8 mouse cellular contexts compared by ENCODE assay signal in genomic region chr9:21239465-21239848, GRCm38 (mm10). TPM values are rescaled to one million over a fixed set of nuclear protein-coding genes. Genes with fewer than 3 reads are reported as not detected.
DNase-seq lines count a peak whose midpoint lies in the region; ATAC-seq and TF ChIP-seq lines count a peak whose summit lies in the region.

No protein-coding gene starts in this region.

- peak overlapping the region; percentile 75 for H3K4me2 ChIP-seq in limb, embryonic 11.5 days (ENCODE audit: low read depth, severe bottlenecking)

- 25% methylated on average over 4 of the region's 4 CpGs for WGBS in cerebellum, adult 2 months
- WGBS in limb, embryonic 11.5 days: 37% methylated on average over 4 of the region's 4 CpGs

- peaks cover 23% of the 10 kb centered on the region for H3K36me3 ChIP-seq in megakaryocyte, embryonic 14.5 days (replicated peaks; ENCODE audit: low read length)
- H3K36me3 ChIP-seq in limb, embryonic 11.5 days (ENCODE audit: control insufficient read depth, insufficient read depth, low read length): no peaks in the 10 kb centered on the region
- H3K36me3 ChIP-seq in splenic B cell, adult 2 months (ENCODE audit: control insufficient read depth, insufficient read depth, low read length, poor library complexity, severe bottlenecking): no peaks in the 10 kb centered on the region

- H3K27ac ChIP-seq in cerebellum, adult 2 months (ENCODE audit: insufficient read depth, low read length): peak overlapping the region; percentile 98; the same call in 1 of the 2 replicates
- no peak overlapping the region for H3K27ac ChIP-seq in limb, embryonic 11.5 days (replicated peaks; ENCODE audit: low read depth, low read length)

- ATAC-seq in megakaryocyte, adult 5-6 weeks (ENCODE audit: poor library complexity, severe bottlenecking): no peak
- no peak for ATAC-seq in limb, embryonic 11.5 days (ENCODE audit: insufficient number of reproducible peaks, low FRiP score, low TSS enrichment, low read depth)

- no peaks in the 10 kb centered on the region for H3K27me3 ChIP-seq in cerebellum, adult 2 months (ENCODE audit: control insufficient read depth, insufficient read depth, low read length)
- H3K27me3 ChIP-seq in megakaryocyte, embryonic 14.5 days (replicated peaks): peaks cover 25% of the 10 kb centered on the region
- peaks cover 22% of the 10 kb centered on the region for H3K27me3 ChIP-seq in limb, embryonic 11.5 days (ENCODE audit: control insufficient read depth, insufficient read depth, low read length)
- H3K27me3 ChIP-seq in splenic B cell, adult 2 months (ENCODE audit: control insufficient read depth, insufficient read depth, low read length, poor library complexity, severe bottlenecking): no peaks in the 10 kb centered on the region; the same call in 1 of the 2 replicates

- TF ChIP-seq POLR2A in cerebellum, adult 2 months (IDR thresholded peaks at IDR 0.05; ENCODE audit: borderline replicate concordance, insufficient read depth, low read length): no peak

- peaks cover 12% of the 10 kb centered on the region; the same call in 1 of the 2 replicates for H3K9me3 ChIP-seq in megakaryocyte, embryonic 14.5 days
- H3K9me3 ChIP-seq in limb, embryonic 11.5 days (ENCODE audit: control insufficient read depth, low read length): no peaks in the 10 kb centered on the region

- intact Hi-C loops in gastrocnemius, postnatal 36 days (cut with DNase I): loop anchor here (2.0 kb wide), 1 partner anchor 25 kb away; the partner anchor contains the start of gene Atg4d

- DNase-seq in cerebellum, adult 2 months: no peak
- no peak for DNase-seq in cerebellum, adult 8-10 months
- DNase-seq in limb, embryonic 11.5 days (ENCODE audit: low spot score): no peak
- DNase-seq in splenic B cell, adult 2 months (ENCODE audit: low read depth, low spot score): peak; percentile 44
- DNase-seq in gastrocnemius, postnatal 36 days: no peak
- no peak for DNase-seq in kidney, postnatal 10 days

- H3K9ac ChIP-seq in limb, embryonic 11.5 days (ENCODE audit: low read length): peak overlapping the region; percentile 97; the same call in 1 of the 2 replicates

- H3K4me1 ChIP-seq in cerebellum, adult 2 months (ENCODE audit: control insufficient read depth, insufficient read depth, low read length): peaks cover 18% of the 10 kb centered on the region
- peaks cover 68% of the 10 kb centered on the region for H3K4me1 ChIP-seq in megakaryocyte, embryonic 14.5 days
- peaks cover 16% of the 10 kb centered on the region for H3K4me1 ChIP-seq in limb, embryonic 11.5 days (ENCODE audit: control insufficient read depth, insufficient read depth, low read length)

- H3K4me3 ChIP-seq in cerebellum, adult 2 months (replicated peaks; ENCODE audit: insufficient read depth, low read depth, low read length): peak overlapping the region; percentile 82
- peak overlapping the region; percentile 98 for H3K4me3 ChIP-seq in megakaryocyte, embryonic 14.5 days (replicated peaks)
- peak overlapping the region; percentile 92 for H3K4me3 ChIP-seq in limb, embryonic 11.5 days (ENCODE audit: low read depth, low read length)

- no peak for TF ChIP-seq CTCF in cerebellum, adult 2 months (IDR thresholded peaks at IDR 0.05; ENCODE audit: borderline replicate concordance, insufficient read depth, low read depth, low read length)

RNA-seq across cellular contexts. Expression of gene Keap1, which starts 0.3 kb away (rescaled TPM):
- polyA plus RNA-seq in cerebellum, adult 2 months (2012; rRNA removed): 60.5 and 63.1 TPM in 2 replicates
- 47.4 and 49.4 TPM in 2 replicates for polyA plus RNA-seq in megakaryocyte, embryonic 14.5 days (2012; ENCODE audit: insufficient read depth, low replicate concordance)
- 17.7 and 18.8 TPM in 2 replicates for total RNA-seq in megakaryocyte, adult 5-6 weeks (2015)
- total RNA-seq in megakaryocyte, adult 5-6 weeks (2017): 34.0 and 36.9 TPM in 2 replicates
- 31.1 and 35.2 TPM in 2 replicates for polyA plus RNA-seq in limb, embryonic 11.5 days (2014; fragmentation: Nextera tagmentation; extraction: Ambion mirVana)
- 10 to 100 TPM; 56.5 to 58.3 TPM for total RNA-seq in gastrocnemius, postnatal 36 days (2021)

RNA-seq across cellular contexts. Expression of gene S1pr5, which starts 8.8 kb away (rescaled TPM):
- polyA plus RNA-seq in cerebellum, adult 2 months (2012; rRNA removed): 40.8 and 44.6 TPM in 2 replicates
- polyA plus RNA-seq in megakaryocyte, embryonic 14.5 days (2012; ENCODE audit: insufficient read depth, low replicate concordance): not detected in 2 replicates
- 3.6 and 4.0 TPM in 2 replicates for total RNA-seq in megakaryocyte, adult 5-6 weeks (2015)
- 7.9 and 9.0 TPM in 2 replicates for total RNA-seq in megakaryocyte, adult 5-6 weeks (2017)
- 0.38 and 0.39 TPM in 2 replicates for polyA plus RNA-seq in limb, embryonic 11.5 days (2014; fragmentation: Nextera tagmentation; extraction: Ambion mirVana)
- under 1 TPM in 1 of 2 experiments, not detected in 1; 0.12 TPM for total RNA-seq in gastrocnemius, postnatal 36 days (2021)

RNA-seq across cellular contexts. Expression of gene Atg4d, which starts 25.6 kb away (rescaled TPM):
- 70.9 and 72.4 TPM in 2 replicates for polyA plus RNA-seq in cerebellum, adult 2 months (2012; rRNA removed)
- 53.1 and 67.2 TPM in 2 replicates for polyA plus RNA-seq in megakaryocyte, embryonic 14.5 days (2012; ENCODE audit: insufficient read depth, low replicate concordance)
- total RNA-seq in megakaryocyte, adult 5-6 weeks (2015): 14.6 and 15.0 TPM in 2 replicates
- total RNA-seq in megakaryocyte, adult 5-6 weeks (2017): 13.5 and 19.3 TPM in 2 replicates
- polyA plus RNA-seq in limb, embryonic 11.5 days (2014; fragmentation: Nextera tagmentation; extraction: Ambion mirVana): 29.5 and 31.9 TPM in 2 replicates
- 10 to 100 TPM; 62.0 to 65.7 TPM for total RNA-seq in gastrocnemius, postnatal 36 days (2021)

RNA-seq across cellular contexts. Expression of gene Kri1, which starts 48.3 kb away (rescaled TPM):
- 46.8 and 48.2 TPM in 2 replicates for polyA plus RNA-seq in cerebellum, adult 2 months (2012; rRNA removed)
- 32.6 and 47.4 TPM in 2 replicates for polyA plus RNA-seq in megakaryocyte, embryonic 14.5 days (2012; ENCODE audit: insufficient read depth, low replicate concordance)
- total RNA-seq in megakaryocyte, adult 5-6 weeks (2015): 28.0 and 28.4 TPM in 2 replicates
- total RNA-seq in megakaryocyte, adult 5-6 weeks (2017): 53.6 and 76.9 TPM in 2 replicates
- polyA plus RNA-seq in limb, embryonic 11.5 days (2014; fragmentation: Nextera tagmentation; extraction: Ambion mirVana): 14.1 and 16.2 TPM in 2 replicates
- 10 to 100 TPM in 1 of 2 experiments, 1 to 10 TPM in 1; 9.1 to 11.6 TPM for total RNA-seq in gastrocnemius, postnatal 36 days (2021)

RNA-seq across cellular contexts. Expression of gene Cdkn2d, which starts 51.8 kb away (rescaled TPM):
- 76.6 and 88.6 TPM in 2 replicates for polyA plus RNA-seq in cerebellum, adult 2 months (2012; rRNA removed)
- 94.7 and 248 TPM in 2 replicates for polyA plus RNA-seq in megakaryocyte, embryonic 14.5 days (2012; ENCODE audit: insufficient read depth, low replicate concordance)
- 132 and 138 TPM in 2 replicates for total RNA-seq in megakaryocyte, adult 5-6 weeks (2015)
- total RNA-seq in megakaryocyte, adult 5-6 weeks (2017): 65.6 and 75.3 TPM in 2 replicates
- polyA plus RNA-seq in limb, embryonic 11.5 days (2014; fragmentation: Nextera tagmentation; extraction: Ambion mirVana): 40.6 and 42.7 TPM in 2 replicates
- 10 to 100 TPM in 1 of 2 experiments, 1 to 10 TPM in 1; 8.4 to 10.1 TPM for total RNA-seq in gastrocnemius, postnatal 36 days (2021)

Comparison
In these comparisons a context has a peak if more than half of its experiments do, and no peak if none do; other contexts are left out.
1. RNA of gene S1pr5, which starts 8.8 kb away (polyA plus RNA-seq): 40.8 to 44.6 TPM in cerebellum, adult 2 months; 0.38 to 0.39 TPM in limb, embryonic 11.5 days and not detected in megakaryocyte, embryonic 14.5 days; every median in the first group is over 10 times any median in the second.
2. Peak in every context shown above with its lines, with median percentiles within 50 percentile points of each other: H3K4me3 ChIP-seq.